Mouse (Mus musculus): ENCODE results near the gene E130308A19Rik.
A peak's percentile ranks its signal among the peaks of the same experiment; 100 is the strongest.

The E130308A19Rik gene

GRCm38 (mm10) chr4:59686716-59687115 is 60.7 kb downstream of the E130308A19Rik start:
- DNase-seq = no peak

DNA sequence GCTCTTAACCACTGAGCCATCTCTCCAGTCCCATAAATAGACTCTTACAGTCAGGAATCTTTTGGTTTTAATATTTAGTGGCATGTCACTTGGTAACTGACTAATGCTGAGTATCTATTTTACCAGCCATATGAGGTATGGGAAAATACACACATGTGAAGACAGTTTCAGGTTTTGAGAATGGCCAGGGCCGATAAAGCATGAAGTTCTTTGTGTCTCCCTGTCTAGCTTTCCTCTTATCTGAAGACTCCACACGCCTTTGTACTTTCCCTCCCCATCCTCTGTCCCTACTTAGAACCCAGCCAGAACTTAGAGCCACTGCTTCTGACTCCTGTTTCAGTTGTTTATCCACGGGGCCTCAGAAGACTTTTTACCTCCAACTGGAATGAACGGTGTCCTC is 63.0 kb downstream of the E130308A19Rik start:
- no peak for DNase-seq

DNA sequence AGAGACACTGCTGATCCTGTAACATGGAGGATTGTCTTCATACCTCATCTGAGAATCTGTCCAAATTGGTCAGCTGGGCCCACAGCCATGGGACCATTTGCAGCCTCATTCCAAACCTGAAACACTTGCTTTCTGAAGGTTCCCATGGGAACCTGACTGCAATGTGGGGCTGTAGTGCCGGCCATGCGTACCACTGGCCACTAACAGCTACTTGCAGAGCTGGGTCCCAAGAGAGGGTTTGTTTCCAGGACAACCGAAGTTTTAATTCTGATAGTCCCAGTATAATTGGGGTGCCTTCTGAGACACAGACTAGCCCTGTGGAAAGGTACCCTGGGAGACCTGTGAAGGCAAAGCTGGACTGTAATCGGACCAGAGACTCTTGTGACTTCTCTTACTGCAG is 64.1 kb downstream of the E130308A19Rik start:
- DNase-seq = no peak

- DNase-seq = no peak
Observed at GRCm38 (mm10) chr4:59696846-59697245, 70.8 kb downstream of the E130308A19Rik start.

DNA sequence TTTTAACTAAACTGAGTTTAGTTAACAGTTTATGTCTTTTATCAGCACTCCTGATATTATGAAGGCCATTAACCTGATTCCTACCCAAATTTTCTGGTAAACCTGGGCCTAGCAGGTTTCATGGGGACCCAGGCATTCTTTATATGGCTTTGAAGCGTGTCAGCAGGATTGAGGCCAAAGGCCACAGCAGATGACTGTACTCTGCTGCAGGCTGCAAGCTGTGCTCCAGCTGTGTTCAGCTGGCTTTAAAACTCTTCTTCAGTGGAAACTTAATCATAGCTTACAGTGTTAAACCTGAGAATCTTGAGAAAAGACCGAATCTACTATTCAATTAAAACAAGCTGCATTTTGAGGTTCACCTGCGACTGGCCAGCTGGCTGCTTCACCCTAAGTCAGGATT is 71.9 kb downstream of the E130308A19Rik start:
- DNase-seq = no peak

GRCm38 (mm10) chr4:59699014-59699792 is 73.2 kb downstream of the E130308A19Rik start:
- no peak for DNase-seq

DNA sequence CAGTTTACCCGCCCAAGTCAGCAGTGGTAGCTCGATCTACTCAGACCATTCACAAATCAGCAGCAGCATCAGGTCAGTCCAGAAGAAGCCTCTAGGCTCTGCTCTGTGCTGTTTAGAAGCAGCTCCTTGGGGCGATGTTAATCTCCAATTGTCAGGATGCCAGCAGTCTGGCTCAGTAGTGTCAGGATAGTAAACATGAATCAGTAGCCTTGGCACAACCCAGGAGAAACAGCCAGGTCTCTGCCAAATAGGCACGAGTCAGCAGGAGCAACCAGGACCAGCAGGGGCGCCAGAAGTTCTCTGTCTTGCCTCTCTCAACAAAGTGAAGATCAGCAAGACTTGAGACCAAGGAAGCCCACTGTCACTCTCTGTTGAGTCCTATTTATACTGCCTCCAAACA is 83.3 kb downstream of the E130308A19Rik start:
- no peak for DNase-seq

DNA sequence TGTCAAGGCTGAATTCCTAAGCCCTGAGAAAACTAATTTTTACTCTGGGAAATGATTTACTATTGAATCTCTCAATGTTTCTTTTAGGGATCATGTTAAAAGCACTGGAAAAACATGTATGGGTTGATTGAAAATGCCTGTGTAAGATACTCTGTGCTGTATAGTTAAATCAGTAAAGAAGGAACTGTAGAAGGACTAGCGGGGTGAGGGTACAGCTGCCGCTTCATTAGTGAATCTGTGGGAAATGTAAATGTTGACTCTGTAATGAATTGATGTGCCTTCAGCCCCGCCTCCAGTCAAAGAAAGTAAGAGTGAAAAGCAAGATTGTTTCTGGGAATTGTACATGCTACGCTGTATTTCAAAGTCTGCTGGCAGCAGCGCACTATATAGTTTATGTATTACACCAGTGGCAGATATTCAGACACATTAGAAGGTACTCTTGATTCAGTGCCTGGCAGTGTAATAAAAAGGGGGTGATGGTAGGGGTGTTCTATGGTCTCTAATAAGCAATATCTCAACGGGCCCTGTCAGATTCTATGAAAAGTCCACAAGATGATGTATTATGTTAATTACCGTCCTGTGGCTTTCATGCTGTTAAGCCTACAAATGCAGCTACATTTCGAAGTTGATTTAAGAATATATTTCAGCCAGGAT is 84.9 kb downstream of the E130308A19Rik start:
- no peak for DNase-seq

GRCm38 (mm10) chr4:59712451-59712850 is 86.4 kb downstream of the E130308A19Rik start:
- no peak for DNase-seq

DNA sequence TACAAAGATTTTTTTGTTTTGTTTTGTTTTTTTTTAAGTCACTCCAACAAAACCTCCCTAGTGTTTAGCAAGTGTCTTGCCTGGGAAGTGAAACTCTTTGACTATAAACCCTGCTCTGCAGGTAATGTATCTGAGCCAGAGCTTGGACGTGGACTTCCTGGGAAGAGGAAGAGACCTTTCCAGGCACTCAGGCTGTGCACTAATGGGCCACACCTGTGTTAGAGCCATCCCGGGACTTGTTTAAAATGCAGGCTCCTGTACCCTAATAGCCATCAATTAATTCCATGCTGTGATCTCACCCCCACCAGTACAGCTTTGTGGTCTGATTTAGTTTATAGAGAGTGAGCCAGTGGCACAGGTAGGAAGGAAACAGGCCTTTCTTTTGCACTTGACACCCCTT is 86.9 kb downstream of the E130308A19Rik start:
- no peak for DNase-seq

- no peak for DNase-seq
Observed at GRCm38 (mm10) chr4:59714472-59714871, 88.5 kb downstream of the E130308A19Rik start.

DNA sequence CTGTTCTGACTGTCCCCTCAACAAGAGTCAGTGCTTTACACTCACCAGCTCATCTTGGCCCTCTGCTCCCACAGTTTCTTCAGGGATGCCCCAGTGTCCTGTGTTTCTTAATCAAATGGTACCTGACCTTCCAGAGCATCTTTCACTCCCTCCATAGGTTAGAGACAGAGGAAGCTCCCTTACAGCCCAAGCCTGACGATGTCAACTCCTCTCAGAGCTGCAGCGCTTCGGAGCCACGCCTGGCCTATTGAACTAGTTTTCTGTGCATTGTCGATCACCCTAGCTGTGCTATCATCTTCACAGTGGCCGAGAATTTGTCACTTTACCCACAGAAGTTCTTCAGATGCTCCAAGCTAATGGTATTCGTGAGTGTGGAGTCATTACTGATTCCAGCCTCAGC is 88.9 kb downstream of the E130308A19Rik start:
- no peak for DNase-seq

GRCm38 (mm10) chr4:59715531-59715930 is 89.5 kb downstream of the E130308A19Rik start:
- DNase-seq = no peak

DNA sequence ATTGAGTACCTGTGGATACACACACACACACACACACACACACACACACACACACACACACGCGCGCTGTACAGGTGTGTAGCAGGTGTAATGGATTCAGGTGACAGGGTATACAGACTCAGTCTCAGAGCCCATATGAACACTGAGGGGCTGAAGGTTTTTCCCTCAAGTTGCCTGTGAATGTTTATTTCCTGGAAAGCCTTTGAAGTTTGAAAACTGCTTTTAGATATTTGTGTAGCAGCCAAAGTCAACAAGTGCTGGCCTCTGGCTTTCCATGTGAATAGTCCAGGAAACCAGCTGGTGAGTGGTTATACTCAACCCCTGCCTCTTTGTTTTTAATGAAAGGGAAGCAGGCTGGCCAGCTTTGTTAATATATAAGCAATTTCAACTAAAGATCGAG is 91.3 kb downstream of the E130308A19Rik start:
- DNase-seq = no peak

- no peak for DNase-seq
Observed at GRCm38 (mm10) chr4:59718542-59718941, 92.5 kb downstream of the E130308A19Rik start.

DNA sequence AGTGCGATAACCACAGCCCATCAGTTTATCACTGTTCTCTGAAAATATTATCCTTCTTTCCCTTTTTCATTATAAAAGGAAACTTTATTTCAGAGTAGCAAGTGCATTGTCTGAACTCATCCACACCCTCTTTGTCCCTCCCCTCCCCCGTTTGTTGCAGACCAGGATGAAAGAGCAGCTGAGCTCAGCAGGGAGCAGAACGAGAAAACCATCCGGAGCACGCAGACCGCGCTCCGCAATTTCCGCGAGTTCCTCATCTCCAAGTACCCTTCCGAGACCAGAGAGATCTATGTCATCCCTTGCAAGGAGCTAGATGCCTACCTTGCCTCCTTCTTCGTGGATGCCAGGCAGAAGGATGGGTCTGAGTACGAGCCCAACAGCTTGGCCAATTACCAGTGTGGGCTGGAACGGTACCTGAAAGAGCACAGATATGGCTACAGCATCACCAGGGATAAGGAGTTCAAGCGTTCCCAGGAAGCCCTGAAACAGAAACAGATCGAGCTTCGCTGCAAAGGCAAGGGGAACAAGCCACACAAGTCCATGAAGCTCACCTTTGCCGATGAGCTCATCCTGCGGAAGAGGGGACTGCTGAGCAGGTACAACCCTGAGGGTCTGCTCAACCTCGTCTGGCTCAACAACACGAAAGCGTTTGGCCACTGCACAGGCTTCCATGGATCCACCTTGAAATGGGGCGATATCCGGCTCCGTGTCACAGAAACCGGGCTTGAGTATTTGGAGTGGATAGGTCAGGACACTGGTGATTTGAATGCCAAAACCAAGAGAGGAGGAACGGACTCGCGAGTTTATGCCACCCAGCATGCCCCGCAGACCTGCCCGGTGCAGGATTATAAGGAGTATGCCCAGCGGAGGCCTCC is 93.7 kb downstream of the E130308A19Rik start:
- DNase-seq = no peak

- DNase-seq = no peak
Observed at GRCm38 (mm10) chr4:59721811-59722210, 95.8 kb downstream of the E130308A19Rik start.

DNA sequence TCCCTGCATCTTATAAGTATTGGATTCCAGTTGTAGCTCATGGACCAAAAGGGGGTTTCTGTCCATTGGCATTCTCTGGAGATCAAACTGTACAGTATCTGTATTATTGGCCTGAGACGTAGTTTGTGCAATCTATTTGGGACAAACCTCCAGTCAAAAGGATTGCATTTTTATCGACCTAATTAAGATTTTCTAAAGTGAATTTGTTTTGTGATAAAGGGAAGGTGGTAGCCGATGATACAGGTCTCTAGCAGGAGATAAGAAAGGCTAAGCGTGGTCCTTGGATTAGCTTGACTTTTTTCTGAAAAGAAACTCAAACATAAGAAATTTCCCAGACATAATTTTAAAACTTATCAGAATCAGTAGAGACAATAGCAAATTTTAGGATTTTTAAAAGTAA is 99.6 kb downstream of the E130308A19Rik start:
- no peak for DNase-seq

DNA sequence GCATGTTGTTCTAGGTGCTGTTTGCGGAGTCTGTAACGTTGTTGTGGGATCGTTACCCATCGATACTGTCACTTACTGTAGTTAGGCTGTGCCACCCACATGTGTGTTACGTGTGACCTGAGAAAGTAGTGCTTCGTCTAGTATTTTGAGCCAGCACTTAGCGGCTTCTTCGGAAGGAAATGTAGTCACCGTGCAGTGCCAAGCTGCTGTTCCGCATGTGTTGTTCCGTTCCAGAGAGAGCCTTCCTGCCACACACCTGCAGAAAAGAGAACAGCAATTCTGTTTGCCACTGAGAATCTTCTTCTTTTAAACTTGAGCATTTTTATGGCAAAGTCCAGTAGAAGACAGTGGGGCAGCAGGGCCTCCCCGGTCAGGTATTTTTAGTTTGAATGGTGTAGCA is 100.5 kb downstream of the E130308A19Rik start:
- peak; percentile 24 for DNase-seq

- no peak for DNase-seq
Observed at GRCm38 (mm10) chr4:59727187-59727877, 101.3 kb downstream of the E130308A19Rik start.

- no peak for DNase-seq
Observed at GRCm38 (mm10) chr4:59727878-59728261, 101.9 kb downstream of the E130308A19Rik start.

GRCm38 (mm10) chr4:59728839-59729238 is 102.8 kb downstream of the E130308A19Rik start:
- DNase-seq = no peak

GRCm38 (mm10) chr4:59731544-59731943 is 105.5 kb downstream of the E130308A19Rik start:
- no peak for DNase-seq
